12 mouse cellular contexts compared by ENCODE assay signal in the genomic region with DNA sequence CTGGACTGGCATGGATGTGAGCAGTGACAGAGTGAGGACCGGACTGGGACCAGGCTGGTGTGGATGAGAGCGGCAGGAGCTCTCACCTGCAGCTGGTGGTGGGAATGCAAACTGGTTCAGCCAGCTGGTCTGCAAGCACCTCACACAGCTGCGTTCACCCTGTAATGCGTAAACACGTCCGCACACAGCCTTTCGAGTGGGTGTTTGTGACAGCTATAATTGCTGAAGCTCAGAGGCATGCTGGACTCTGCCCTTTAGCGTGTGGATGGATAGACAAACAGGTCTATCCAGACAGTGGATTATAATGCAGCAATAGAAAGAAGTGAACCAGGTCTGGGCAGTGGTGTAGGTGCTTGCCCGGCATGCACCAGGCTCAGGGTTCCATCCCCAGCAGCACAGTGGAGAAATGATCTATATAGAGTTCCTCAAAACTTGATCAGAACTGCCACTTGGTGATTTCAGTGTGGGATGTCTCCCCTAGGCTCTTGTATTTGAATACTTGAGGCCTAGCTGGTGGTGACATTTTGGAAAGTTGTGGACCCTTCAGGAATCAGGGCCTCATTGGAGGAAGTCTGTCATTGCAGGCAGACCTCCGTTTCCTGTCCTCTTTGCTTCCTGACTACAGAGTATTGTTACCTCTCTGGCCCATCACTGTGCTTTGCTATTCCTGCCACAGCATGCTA. TPM values are rescaled to one million over a fixed set of nuclear protein-coding genes. Genes with fewer than 3 reads are reported as not detected.
DNase-seq lines count a peak whose midpoint lies in the region; ATAC-seq and TF ChIP-seq lines count a peak whose summit lies in the region.
"Had no signal": no experiment of that assay in that cellular context is flagged by ENCODE, and none has a peak within 500 bp of the region (broad histone marks: within the 10 kb centered on the region; RNA-seq: fewer than 3 reads in every experiment).

No protein-coding gene starts in this region.

- H3K36me3 ChIP-seq in kidney, embryonic 15.5 days: no peaks in the 10 kb centered on the region
- H3K36me3 ChIP-seq in embryonic facial prominence, embryonic 15.5 days: no peaks in the 10 kb centered on the region
- H3K36me3 ChIP-seq: midbrain, embryonic 12.5 days had no signal

- H3K9me3 ChIP-seq in kidney, embryonic 15.5 days (replicated peaks): no peaks in the 10 kb centered on the region
- H3K9me3 ChIP-seq in embryonic facial prominence, embryonic 15.5 days (replicated peaks): no peaks in the 10 kb centered on the region
- H3K9me3 ChIP-seq: midbrain, embryonic 12.5 days had no signal

- H3K4me2 ChIP-seq in kidney, embryonic 15.5 days: no peak overlapping the region
- 0 out of 2 replicates have a peak overlapping the region, but pooled peaks have one; percentile 0 for H3K4me2 ChIP-seq in embryonic facial prominence, embryonic 15.5 days (replicated peaks)
- H3K4me2 ChIP-seq: midbrain, embryonic 12.5 days had no signal

- H3K4me1 ChIP-seq in kidney, embryonic 15.5 days: peaks cover 26% of the 10 kb centered on the region
- peaks cover 9% of the 10 kb centered on the region for H3K4me1 ChIP-seq in embryonic facial prominence, embryonic 15.5 days
- H3K4me1 ChIP-seq: midbrain, embryonic 12.5 days had no signal

- no peak for ATAC-seq in kidney, embryonic 15.5 days (replicated peaks; ENCODE audit: low FRiP score)
- peak; percentile 56 for ATAC-seq in CD4-positive, CD25-positive, alpha-beta regulatory T cell, adult 4 months
- ATAC-seq in embryonic facial prominence, embryonic 15.5 days (ENCODE audit: insufficient number of reproducible peaks, low FRiP score, low TSS enrichment, low read depth): peak; percentile 58
- 0 out of 2 replicates have a peak, but pooled peaks have one; percentile 1 for ATAC-seq in megakaryocyte progenitor cell, adult 5-6 weeks (replicated peaks; ENCODE audit: poor library complexity)

- no peaks in the 10 kb centered on the region for H3K27me3 ChIP-seq in kidney, embryonic 15.5 days
- no peaks in the 10 kb centered on the region for H3K27me3 ChIP-seq in embryonic facial prominence, embryonic 15.5 days
- H3K27me3 ChIP-seq: midbrain, embryonic 12.5 days had no signal

- no peak for DNase-seq in kidney, adult 9 months
- DNase-seq in testis, postnatal 14 days (ENCODE audit: low spot score): no peak
- DNase-seq in gastrocnemius, adult 2 months: no peak
- no peak for DNase-seq in embryo, embryonic 9.5 days (ENCODE audit: extremely low spot score)
- DNase-seq: cerebellum, adult 2 months had no signal

- intact Hi-C loops in gastrocnemius, adult 2 months (cut with DNase I): no loop called here

- 67% methylated on average over 10 of the region's 10 CpGs for WGBS in kidney, embryonic 15.5 days
- 62% methylated on average over 10 of the region's 10 CpGs for WGBS in embryonic facial prominence, embryonic 15.5 days

- H3K4me3 ChIP-seq in kidney, embryonic 15.5 days (replicated peaks): no peak overlapping the region
- no peak overlapping the region for H3K4me3 ChIP-seq in embryonic facial prominence, embryonic 15.5 days (replicated peaks)
- H3K4me3 ChIP-seq in gastrocnemius, adult 2 months: no peak overlapping the region
- H3K4me3 ChIP-seq: midbrain, embryonic 12.5 days had no signal

- H3K9ac ChIP-seq in kidney, embryonic 15.5 days: no peak overlapping the region
- H3K9ac ChIP-seq in embryonic facial prominence, embryonic 15.5 days: no peak overlapping the region
- H3K9ac ChIP-seq: midbrain, embryonic 12.5 days had no signal

- peak overlapping the region; percentile 29; the same call in 1 of the 2 replicates for H3K27ac ChIP-seq in kidney, embryonic 15.5 days
- H3K27ac ChIP-seq in embryonic facial prominence, embryonic 15.5 days (replicated peaks): peak overlapping the region; percentile 68
- no peak overlapping the region for H3K27ac ChIP-seq in gastrocnemius, adult 2 months
- H3K27ac ChIP-seq: midbrain, embryonic 12.5 days had no signal

- TF ChIP-seq CTCF in gastrocnemius, adult 2 months (IDR thresholded peaks at IDR 0.05): no peak

RNA-seq across cellular contexts. Expression of a gene that starts 31.8 kb away (rescaled TPM):
- 1.8 and 2.3 TPM in 2 replicates for polyA plus RNA-seq in kidney, embryonic 15.5 days (2015; fragmentation: Nextera tagmentation; extraction: Ambion mirVana)
- polyA plus RNA-seq in CD4-positive, CD25-positive, alpha-beta regulatory T cell, adult 4 months (2017; shearing (Covaris generic)): under 1 TPM in 1 of 2 experiments, not detected in 1; 0.91 TPM
- polyA plus RNA-seq in embryonic facial prominence, embryonic 15.5 days (2015; fragmentation: Nextera tagmentation; extraction: Ambion mirVana): 7.5 and 7.8 TPM in 2 replicates
- total RNA-seq in megakaryocyte progenitor cell, adult 5-6 weeks (2015): not detected in 2 replicates
- not detected in 2 replicates for total RNA-seq in megakaryocyte progenitor cell, adult 5-6 weeks (2017)
- total RNA-seq in gastrocnemius, adult 2 months (2021): 1 to 10 TPM; 3.0 to 4.1 TPM

RNA-seq across cellular contexts. Expression of a gene that starts 38.4 kb away (rescaled TPM):
- not detected in 2 replicates for polyA plus RNA-seq in kidney, embryonic 15.5 days (2015; fragmentation: Nextera tagmentation; extraction: Ambion mirVana)
- not detected for polyA plus RNA-seq in CD4-positive, CD25-positive, alpha-beta regulatory T cell, adult 4 months (2017; shearing (Covaris generic))
- 0.21 and 0.37 TPM in 2 replicates for polyA plus RNA-seq in embryonic facial prominence, embryonic 15.5 days (2015; fragmentation: Nextera tagmentation; extraction: Ambion mirVana)
- not detected in 2 replicates for total RNA-seq in megakaryocyte progenitor cell, adult 5-6 weeks (2015)
- total RNA-seq in megakaryocyte progenitor cell, adult 5-6 weeks (2017): not detected in 2 replicates
- total RNA-seq in gastrocnemius, adult 2 months (2021): not detected
- total RNA-seq: gastrocnemius, postnatal 4 days had no signal
- polyA plus RNA-seq: cerebellum, adult 2 months; kidney, embryonic 16.5 days; midbrain, embryonic 12.5 days had no signal

RNA-seq across cellular contexts. Expression of a gene that starts 40.8 kb away (rescaled TPM):
- polyA plus RNA-seq in kidney, embryonic 15.5 days (2015; fragmentation: Nextera tagmentation; extraction: Ambion mirVana): 1.2 and 2.5 TPM in 2 replicates
- polyA plus RNA-seq in CD4-positive, CD25-positive, alpha-beta regulatory T cell, adult 4 months (2017; shearing (Covaris generic)): not detected
- polyA plus RNA-seq in embryonic facial prominence, embryonic 15.5 days (2015; fragmentation: Nextera tagmentation; extraction: Ambion mirVana): not detected in 2 replicates
- not detected in 2 replicates for total RNA-seq in megakaryocyte progenitor cell, adult 5-6 weeks (2015)
- total RNA-seq in megakaryocyte progenitor cell, adult 5-6 weeks (2017): 25.2 and 59.0 TPM in 2 replicates
- 1 to 10 TPM; 1.5 to 1.8 TPM for total RNA-seq in gastrocnemius, adult 2 months (2021)
- polyA plus RNA-seq: midbrain, embryonic 12.5 days had no signal

RNA-seq across cellular contexts. Expression of a gene that starts 44.8 kb away (rescaled TPM):
- not detected in 2 replicates for polyA plus RNA-seq in kidney, embryonic 15.5 days (2015; fragmentation: Nextera tagmentation; extraction: Ambion mirVana)
- polyA plus RNA-seq in CD4-positive, CD25-positive, alpha-beta regulatory T cell, adult 4 months (2017; shearing (Covaris generic)): not detected
- polyA plus RNA-seq in embryonic facial prominence, embryonic 15.5 days (2015; fragmentation: Nextera tagmentation; extraction: Ambion mirVana): 0.56 TPM in 1 of 2 replicates, not detected in the other
- total RNA-seq in megakaryocyte progenitor cell, adult 5-6 weeks (2015): not detected in 2 replicates
- not detected in 2 replicates for total RNA-seq in megakaryocyte progenitor cell, adult 5-6 weeks (2017)
- total RNA-seq in gastrocnemius, adult 2 months (2021): not detected
- total RNA-seq: gastrocnemius, postnatal 4 days had no signal
- polyA plus RNA-seq: cerebellum, adult 2 months; kidney, embryonic 16.5 days; midbrain, embryonic 12.5 days had no signal

RNA-seq across cellular contexts. Expression of a gene that starts 46.1 kb away (rescaled TPM):
- 294 and 312 TPM in 2 replicates for polyA plus RNA-seq in kidney, embryonic 15.5 days (2015; fragmentation: Nextera tagmentation; extraction: Ambion mirVana)
- polyA plus RNA-seq in CD4-positive, CD25-positive, alpha-beta regulatory T cell, adult 4 months (2017; shearing (Covaris generic)): 100 to 1,000 TPM; 277 to 325 TPM
- 374 and 387 TPM in 2 replicates for polyA plus RNA-seq in embryonic facial prominence, embryonic 15.5 days (2015; fragmentation: Nextera tagmentation; extraction: Ambion mirVana)
- total RNA-seq in megakaryocyte progenitor cell, adult 5-6 weeks (2015): 115 and 133 TPM in 2 replicates
- total RNA-seq in megakaryocyte progenitor cell, adult 5-6 weeks (2017): 129 and 170 TPM in 2 replicates
- total RNA-seq in gastrocnemius, adult 2 months (2021): 100 to 1,000 TPM; 411 to 467 TPM
